Comparison of ENCODE assay signal across 12 mouse cellular contexts in the genomic region with DNA sequence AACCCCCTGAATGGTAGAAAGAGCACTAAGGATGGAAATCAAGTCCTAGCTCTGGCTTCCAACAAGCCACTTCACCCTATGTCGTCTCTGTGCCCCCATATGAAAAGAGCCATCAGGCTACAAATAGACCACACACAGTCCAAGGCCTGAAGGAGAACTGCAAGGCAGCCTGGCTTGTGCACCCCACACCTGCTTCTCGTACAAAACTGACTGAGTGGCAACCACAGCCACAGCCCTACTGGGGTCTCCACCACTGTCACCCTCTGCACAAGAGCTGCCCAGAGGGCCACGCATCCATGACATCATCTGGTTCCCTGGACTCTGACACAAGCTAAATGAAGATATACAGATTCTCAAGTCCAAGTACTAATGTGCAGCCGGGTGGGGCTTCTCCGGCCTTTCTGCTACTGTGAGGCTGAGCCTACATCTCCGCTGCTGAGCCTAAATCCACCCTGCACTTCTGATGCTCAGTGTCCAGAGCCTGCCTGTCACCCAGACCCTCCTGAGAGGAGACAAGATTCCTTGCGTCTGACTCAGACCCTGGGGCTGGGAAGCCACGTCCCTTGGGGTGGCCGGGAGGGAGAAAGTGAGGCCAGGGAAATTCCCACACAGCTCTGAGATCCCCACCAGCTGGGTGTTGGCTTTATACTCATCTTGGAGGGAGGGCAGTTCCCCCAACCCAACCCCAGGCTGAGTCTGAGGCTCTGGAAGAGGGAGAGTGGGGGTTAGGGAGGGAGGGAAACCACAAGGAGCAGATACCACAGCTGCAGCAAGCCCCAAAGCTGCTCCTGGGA.
DNase-seq lines count a peak whose midpoint lies in the region; ATAC-seq and TF ChIP-seq lines count a peak whose summit lies in the region.
"Had no signal": no experiment of that assay in that cellular context is flagged by ENCODE, and none has a peak within 500 bp of the region (broad histone marks: within the 10 kb centered on the region; RNA-seq: fewer than 3 reads in every experiment).

No protein-coding gene starts in this region.

- no peak overlapping the region for H3K4me3 ChIP-seq in kidney, adult 2 months (ENCODE audit: insufficient read depth, low read depth, low read length)
- no peak overlapping the region for H3K4me3 ChIP-seq in heart, postnatal 0 days (ENCODE audit: low read depth, low read length)
- H3K4me3 ChIP-seq in small intestine, adult 2 months (ENCODE audit: low read depth, low read length), result no peak overlapping the region
- H3K4me3 ChIP-seq: forebrain, embryonic 10.5 days; limb, embryonic 15.5 days had no signal

- DNase-seq in kidney, adult 2 months, result peak; percentile 33
- DNase-seq in kidney, postnatal 36 days, result no peak
- DNase-seq in Muller cell, postnatal 12 days (ENCODE audit: inconsistent ontology term), result peak; percentile 81
- DNase-seq in heart, postnatal 0 days (ENCODE audit: low spot score), result no peak
- no peak for DNase-seq in frontal cortex, postnatal 10 days (ENCODE audit: low spot score in 2 of 2)
- DNase-seq in liver, result no peak
- DNase-seq: adrenal gland, postnatal 10 days; cerebellum, adult 9-11 months had no signal

- no peak for TF ChIP-seq CTCF in kidney, adult 2 months (conservative IDR thresholded peaks at IDR 0.05; ENCODE audit: insufficient read depth, insufficient read length, low read depth, low read length)
- TF ChIP-seq CTCF in heart, postnatal 0 days (IDR thresholded peaks at IDR 0.05; ENCODE audit: low read depth), result no peak
- TF ChIP-seq CTCF in small intestine, adult 2 months (IDR thresholded peaks at IDR 0.05; ENCODE audit: extremely low read depth, insufficient read length, insufficient replicate concordance, low read depth, low read length), result no peak

- no peak for TF ChIP-seq POLR2A in kidney, adult 2 months (IDR thresholded peaks at IDR 0.05; ENCODE audit: low read depth, low read length)
- no peak for TF ChIP-seq POLR2A in small intestine, adult 2 months (IDR thresholded peaks at IDR 0.05; ENCODE audit: low read depth, low read length)

- H3K9me3 ChIP-seq in heart, postnatal 0 days (replicated peaks; ENCODE audit: control insufficient read depth, low read length), result no peaks in the 10 kb centered on the region
- H3K9me3 ChIP-seq: forebrain, embryonic 10.5 days; limb, embryonic 15.5 days had no signal

- H3K9ac ChIP-seq in heart, postnatal 0 days (replicated peaks; ENCODE audit: low read depth, low read length), result no peak overlapping the region
- H3K9ac ChIP-seq: limb, embryonic 15.5 days had no signal

- peak overlapping the region; percentile 6; the same call in 1 of the 2 replicates for H3K27ac ChIP-seq in kidney, adult 2 months (ENCODE audit: insufficient read depth, low read depth, low read length)
- peak overlapping the region; percentile 30; the same call in 1 of the 2 replicates for H3K27ac ChIP-seq in heart, postnatal 0 days (ENCODE audit: low read depth)
- H3K27ac ChIP-seq in small intestine, adult 2 months (ENCODE audit: insufficient read depth, low read depth, low read length), result peak overlapping the region; percentile 31; the same call in 1 of the 2 replicates
- H3K27ac ChIP-seq: forebrain, embryonic 10.5 days; limb, embryonic 15.5 days had no signal

- H3K4me1 ChIP-seq in kidney, adult 2 months (ENCODE audit: control insufficient read depth, insufficient read depth, low read length), result no peaks in the 10 kb centered on the region
- H3K4me1 ChIP-seq in heart, postnatal 0 days (ENCODE audit: control insufficient read depth, insufficient read depth), result no peaks in the 10 kb centered on the region; the same call in 1 of the 2 replicates
- H3K4me1 ChIP-seq in small intestine, adult 2 months (ENCODE audit: control insufficient read depth, insufficient read depth, insufficient read length, low read length), result peaks cover 7% of the 10 kb centered on the region; the same call in 1 of the 2 replicates
- H3K4me1 ChIP-seq: forebrain, embryonic 10.5 days had no signal

- peak; percentile 61 for ATAC-seq in heart, postnatal 0 days (ENCODE audit: insufficient read depth, low read depth)
- no peak for ATAC-seq in cerebellum, adult (ENCODE audit: insufficient number of reproducible peaks, low FRiP score, low TSS enrichment)

- H3K4me2 ChIP-seq in heart, postnatal 0 days (ENCODE audit: low read depth, low read length), result no peak overlapping the region
- H3K4me2 ChIP-seq: limb, embryonic 15.5 days had no signal

- WGBS in kidney, adult 2 months, result 82% methylated on average over 9 of the region's 9 CpGs
- WGBS in heart, postnatal 0 days, result 67% methylated on average over 9 of the region's 9 CpGs
- 70% methylated on average over 9 of the region's 9 CpGs for WGBS in small intestine, adult 2 months

- TF ChIP-seq EP300 in heart, postnatal 0 days (IDR thresholded peaks at IDR 0.05; ENCODE audit: low read depth), result no peak

- no peaks in the 10 kb centered on the region for H3K36me3 ChIP-seq in kidney, adult 2 months (ENCODE audit: control insufficient read depth, insufficient read depth, low read length)
- no peaks in the 10 kb centered on the region for H3K36me3 ChIP-seq in heart, postnatal 0 days (replicated peaks; ENCODE audit: control insufficient read depth, insufficient read depth, low read length)
- no peaks in the 10 kb centered on the region for H3K36me3 ChIP-seq in small intestine, adult 2 months (ENCODE audit: control insufficient read depth, insufficient read depth, low read length)
- H3K36me3 ChIP-seq: forebrain, embryonic 10.5 days; limb, embryonic 15.5 days had no signal

- H3K27me3 ChIP-seq in kidney, adult 2 months (replicated peaks; ENCODE audit: control insufficient read depth, insufficient read depth, low read length), result no peaks in the 10 kb centered on the region
- no peaks in the 10 kb centered on the region for H3K27me3 ChIP-seq in heart, postnatal 0 days (ENCODE audit: control insufficient read depth, insufficient read depth, low read length)
- no peaks in the 10 kb centered on the region for H3K27me3 ChIP-seq in small intestine, adult 2 months (ENCODE audit: control insufficient read depth, insufficient read depth, low read length)
- H3K27me3 ChIP-seq: limb, embryonic 15.5 days had no signal

Comparison
In these comparisons a context has a peak if more than half of its experiments do, and no peak if none do; other contexts are left out.
1. DNase-seq: peak in kidney, adult 2 months (single experiment) and Muller cell, postnatal 12 days (single experiment); none in kidney, postnatal 36 days (0 of 2), heart, postnatal 0 days (single experiment), frontal cortex, postnatal 10 days (0 of 2) and liver (single experiment).
2. Peak in every context shown above with its lines, with median percentiles within 50 percentile points of each other: H3K27ac ChIP-seq.